Mouse (Mus musculus) kidney, postnatal 0 days (tissue): ENCODE measurements around the gene Psmd7. TPM values are rescaled to one million over a fixed set of nuclear protein-coding genes. Genes with fewer than 3 reads are reported as not detected.

Experiments
- ATAC-seq: fragments of 200-750 bp; cut with Nextera tagmentation; replicated peaks from 2 replicates; pipeline ENCODE4 v1.8.0; 2017; ENCODE audit warnings: low read depth, moderate number of reproducible peaks, moderate TSS enrichment, moderate library complexity; ENCODE audit not compliant: low FRiP score
- DNase-seq: peaks from one replicate; pipeline ENCODE4 v3.0.0-alpha.2; 2016; ENCODE audit warnings: low spot score
- H3K27ac ChIP-seq: fragments of 300-500 bp; sonication (generic); 2 replicates; pipeline ENCODE4 v1.5.1; 2014; ENCODE audit warnings: mild to moderate bottlenecking
- H3K27me3 ChIP-seq: fragments of 300-500 bp; sonication (generic); 2 replicates; pipeline ENCODE4 v1.6.1; 2014; ENCODE audit warnings: low read length, mixed read lengths; ENCODE audit not compliant: insufficient read depth
- H3K36me3 ChIP-seq: fragments of 300-500 bp; sonication (generic); 2 replicates; pipeline ENCODE4 v1.6.1; 2014; ENCODE audit warnings: low read length, mixed read lengths; ENCODE audit not compliant: insufficient read depth
- H3K4me1 ChIP-seq: fragments of 300-500 bp; sonication (generic); replicated peaks from 2 replicates; pipeline ENCODE4 v1.6.1; 2014; ENCODE audit warnings: antibody characterized with exemption, low read length, mixed read lengths; ENCODE audit not compliant: insufficient read depth
- H3K4me2 ChIP-seq: fragments of 300-500 bp; sonication (generic); 2 replicates; pipeline ENCODE4 v1.6.1; 2014; ENCODE audit warnings: mild to moderate bottlenecking, low read length, moderate library complexity, mixed read lengths
- H3K4me3 ChIP-seq: fragments of 300-500 bp; sonication (generic); replicated peaks from 2 replicates; pipeline ENCODE4 v1.5.1; 2014; ENCODE audit warnings: low read depth, low read length
- H3K9ac ChIP-seq: fragments of 300-500 bp; sonication (generic); 2 replicates; pipeline ENCODE4 v1.6.1; 2014; ENCODE audit warnings: low read depth, low read length
- H3K9me3 ChIP-seq: fragments of 300-500 bp; sonication (generic); replicated peaks from 2 replicates; pipeline ENCODE4 v1.6.1; 2016; ENCODE audit warnings: low read length, inconsistent platforms, mixed read lengths
- CTCF ChIP-seq: IDR thresholded peaks from 2 replicates; pipeline ENCODE4 v1.5.1; 2016; ENCODE audit warnings: antibody characterized with exemption, low read depth, mild to moderate bottlenecking, moderate library complexity
- WGBS: fragments of 180-500 bp; shearing (Covaris S2); extraction: QIAGEN DNeasy Blood & Tissue Kit; methylation state at CpG from one replicate; pipeline ENCODE4 v1.1.7; 2014; 5-methylcytosine and 5-hydroxymethylcytosine counted together
- polyA plus RNA-seq: library from polyadenylated mRNA; unstranded; fragments of >200 nt; fragmentation: Nextera tagmentation; extraction: Ambion mirVana; gene quantifications from 2 replicates; pipeline ENCODE4 v1.2.1, GENCODE M21; 2015

Gene Psmd7
- polyA plus RNA-seq, 1 experiment from 2014 or later: 191 TPM

- no peak for ATAC-seq
- Histone ChIP-seq H3K9me3 (no peaks in the 10 kb centered on the region), H3K27ac (no peak overlapping the region), H3K4me2 (no peak overlapping the region), H3K4me1 (no peaks in the 10 kb centered on the region), H3K9ac (no peak overlapping the region), H3K36me3 (0 out of 2 replicates have a peak, but pooled peaks cover 5% of the 10 kb centered on the region), H3K27me3 (no peaks in the 10 kb centered on the region), H3K4me3 (no peak overlapping the region)
- no peak for TF ChIP-seq CTCF
- WGBS: 95% methylated on average over 10 of the region's 10 CpGs
- no peak for DNase-seq
These were observed 33.0 kb downstream of the Psmd7 start for GRCm38 (mm10) chr8:107555231-107555630.

GRCm38 (mm10) chr8:107552234-107552633, 36.0 kb downstream of the Psmd7 start:
- H3K36me3 ChIP-seq: 0 out of 2 replicates have a peak, but pooled peaks cover 14% of the 10 kb centered on the region
- no peak overlapping the region for H3K9ac ChIP-seq
- H3K4me3 ChIP-seq: no peak overlapping the region
- no peaks in the 10 kb centered on the region for H3K27me3 ChIP-seq
- H3K27ac ChIP-seq: no peak overlapping the region
- TF ChIP-seq CTCF: no peak
- no peak for ATAC-seq
- no peaks in the 10 kb centered on the region for H3K9me3 ChIP-seq
- H3K4me1 ChIP-seq: no peaks in the 10 kb centered on the region
- no peak overlapping the region for H3K4me2 ChIP-seq
- 43% methylated on average over 6 of the region's 6 CpGs for WGBS
- DNase-seq: no peak

- DNase-seq (no peak), ATAC-seq (no peak)
- 0 out of 2 replicates have a peak, but pooled peaks cover 5% of the 10 kb centered on the region for H3K4me1 ChIP-seq
- H3K36me3 ChIP-seq: 0 out of 2 replicates have a peak, but pooled peaks cover 9% of the 10 kb centered on the region
- no peaks in the 10 kb centered on the region for H3K27me3 ChIP-seq
- 76% methylated on average over 8 of the region's 8 CpGs for WGBS
- H3K4me3 ChIP-seq: no peak overlapping the region
- TF ChIP-seq CTCF: no peak
- H3K9ac ChIP-seq: no peak overlapping the region
- no peak overlapping the region for H3K27ac ChIP-seq
- H3K9me3 ChIP-seq: no peaks in the 10 kb centered on the region
- no peak overlapping the region for H3K4me2 ChIP-seq
These were observed 41.4 kb downstream of the Psmd7 start for GRCm38 (mm10) chr8:107546817-107547216.

- H3K4me2 ChIP-seq: no peak overlapping the region
- no peak for TF ChIP-seq CTCF
- 0 out of 2 replicates have a peak, but pooled peaks cover 9% of the 10 kb centered on the region for H3K36me3 ChIP-seq
- H3K4me3 ChIP-seq: no peak overlapping the region
- no peaks in the 10 kb centered on the region for H3K27me3 ChIP-seq
- WGBS: 75% methylated on average over 4 of the region's 4 CpGs
- H3K4me1 ChIP-seq: 0 out of 2 replicates have a peak, but pooled peaks cover 5% of the 10 kb centered on the region
- H3K9ac ChIP-seq: no peak overlapping the region
- DNase-seq (no peak), ATAC-seq (no peak)
- no peak overlapping the region for H3K27ac ChIP-seq
- H3K9me3 ChIP-seq: no peaks in the 10 kb centered on the region
These were observed 42.1 kb downstream of the Psmd7 start for GRCm38 (mm10) chr8:107546154-107546553.

GRCm38 (mm10) chr8:107545621-107546152, 42.6 kb downstream of the Psmd7 start:
- WGBS: 88% methylated on average over 11 of the region's 11 CpGs
- no peaks in the 10 kb centered on the region for H3K9me3 ChIP-seq
- no peak for ATAC-seq
- no peak for DNase-seq
- H3K36me3 ChIP-seq: 0 out of 2 replicates have a peak, but pooled peaks cover 9% of the 10 kb centered on the region
- H3K4me1 ChIP-seq: 0 out of 2 replicates have a peak, but pooled peaks cover 5% of the 10 kb centered on the region
- no peak overlapping the region for H3K4me3 ChIP-seq
- TF ChIP-seq CTCF: no peak
- no peaks in the 10 kb centered on the region for H3K27me3 ChIP-seq
- H3K27ac ChIP-seq: no peak overlapping the region
- H3K4me2 ChIP-seq: no peak overlapping the region
- H3K9ac ChIP-seq: no peak overlapping the region

- 14% methylated on average over 9 of the region's 10 CpGs for WGBS
- no peak overlapping the region for H3K4me2 ChIP-seq
- H3K4me1 ChIP-seq: 0 out of 2 replicates have a peak, but pooled peaks cover 5% of the 10 kb centered on the region
- H3K27me3 ChIP-seq: no peaks in the 10 kb centered on the region
- 0 out of 2 replicates have a peak overlapping the region, but pooled peaks have one; percentile 13 for H3K27ac ChIP-seq
- H3K4me3 ChIP-seq: no peak overlapping the region
- no peak for ATAC-seq
- peak; percentile 65 for DNase-seq
- no peaks in the 10 kb centered on the region for H3K9me3 ChIP-seq
- 0 out of 2 replicates have a peak, but pooled peaks cover 5% of the 10 kb centered on the region for H3K36me3 ChIP-seq
- TF ChIP-seq CTCF: no peak
- H3K9ac ChIP-seq: no peak overlapping the region
These were observed 43.6 kb downstream of the Psmd7 start for GRCm38 (mm10) chr8:107544651-107545174.
